8 mouse cellular contexts compared by ENCODE assay signal in genomic region chr2:72476486-72477211, GRCm38 (mm10). TPM values are rescaled to one million over a fixed set of nuclear protein-coding genes. Genes with fewer than 3 reads are reported as not detected.
A peak's percentile ranks its signal among the peaks of the same experiment; 100 is the strongest.
DNase-seq lines count a peak whose midpoint lies in the region; ATAC-seq lines count a peak whose summit lies in the region.

No protein-coding gene starts in this region.

- ATAC-seq in forebrain, embryonic 15.5 days (replicated peaks), result peak; percentile 63
- ATAC-seq in intestine, embryonic 15.5 days, result peak; percentile 74
- ATAC-seq in megakaryocyte-erythroid progenitor cell, adult 5-6 weeks (replicated peaks; ENCODE audit: low FRiP score, low TSS enrichment, poor library complexity, severe bottlenecking), result no peak

- under 1% methylated on average over 53 of the region's 53 CpGs for WGBS in forebrain, embryonic 15.5 days
- WGBS in intestine, embryonic 15.5 days, result under 1% methylated on average over 53 of the region's 53 CpGs

- H3K9me3 ChIP-seq in forebrain, embryonic 15.5 days, result no peaks in the 10 kb centered on the region
- H3K9me3 ChIP-seq in intestine, embryonic 15.5 days, result no peaks in the 10 kb centered on the region

- DNase-seq in left cerebral cortex, postnatal 4 days, result peak; percentile 35
- no peak for DNase-seq in left cerebral cortex, adult 11 months (ENCODE audit: low spot score)
- DNase-seq in brain, adult 2 months (ENCODE audit: low read depth, low spot score), result peak; percentile 16
- peak; percentile 36 for DNase-seq in lung, postnatal 14 days
- DNase-seq in retina, embryonic 14.5 days (ENCODE audit: low spot score), result peak; percentile 58

- H3K4me3 ChIP-seq in forebrain, embryonic 15.5 days, result peak overlapping the region; percentile 87
- H3K4me3 ChIP-seq in intestine, embryonic 15.5 days (replicated peaks), result peak overlapping the region; percentile 85

- H3K36me3 ChIP-seq in forebrain, embryonic 15.5 days, result no peaks in the 10 kb centered on the region
- peaks cover 12% of the 10 kb centered on the region; the same call in 1 of the 2 replicates for H3K36me3 ChIP-seq in intestine, embryonic 15.5 days

- H3K27me3 ChIP-seq in forebrain, embryonic 15.5 days, result no peaks in the 10 kb centered on the region
- no peaks in the 10 kb centered on the region for H3K27me3 ChIP-seq in intestine, embryonic 15.5 days (replicated peaks)

- H3K4me1 ChIP-seq in forebrain, embryonic 15.5 days, result peaks cover 48% of the 10 kb centered on the region
- H3K4me1 ChIP-seq in intestine, embryonic 15.5 days (replicated peaks), result peaks cover 18% of the 10 kb centered on the region

- H3K4me2 ChIP-seq in forebrain, embryonic 15.5 days (replicated peaks), result peak overlapping the region; percentile 82
- H3K4me2 ChIP-seq in intestine, embryonic 15.5 days (replicated peaks), result peak overlapping the region; percentile 68

- intact Hi-C loops in left cerebral cortex, postnatal 4 days (cut with DNase I), result no loop called here

- H3K9ac ChIP-seq in forebrain, embryonic 15.5 days (replicated peaks), result peak overlapping the region; percentile 59
- peak overlapping the region; percentile 85 for H3K9ac ChIP-seq in intestine, embryonic 15.5 days

- peak overlapping the region; percentile 87 for H3K27ac ChIP-seq in forebrain, embryonic 15.5 days (replicated peaks)
- H3K27ac ChIP-seq in intestine, embryonic 15.5 days, result peak overlapping the region; percentile 91

RNA-seq across cellular contexts. Expression of gene Cdca7, which starts 0.7 kb away (rescaled TPM):
- total RNA-seq in left cerebral cortex, postnatal 4 days (2021), result 10 to 100 TPM; 13.3 to 17.2 TPM
- polyA plus RNA-seq in forebrain, embryonic 15.5 days (2015; fragmentation: Nextera tagmentation; extraction: Ambion mirVana), result 122 and 125 TPM in 2 replicates
- polyA plus RNA-seq in intestine, embryonic 15.5 days (2015; fragmentation: Nextera tagmentation; extraction: Ambion mirVana), result 117 and 125 TPM in 2 replicates
- 144 and 159 TPM in 2 replicates for total RNA-seq in megakaryocyte-erythroid progenitor cell, adult 5-6 weeks (2014; fragmentation: Nextera tagmentation)
- total RNA-seq in megakaryocyte-erythroid progenitor cell, adult 5-6 weeks (2017), result 179 and 188 TPM in 2 replicates

Comparison
In these comparisons a context has a peak if more than half of its experiments do, and no peak if none do; other contexts are left out.
1. RNA of gene Cdca7, which starts 0.7 kb away (total RNA-seq): 144 to 188 TPM in megakaryocyte-erythroid progenitor cell, adult 5-6 weeks; 13.3 to 17.2 TPM in left cerebral cortex, postnatal 4 days; every median in the first group is over 4 times any median in the second.